In the genomic region with DNA sequence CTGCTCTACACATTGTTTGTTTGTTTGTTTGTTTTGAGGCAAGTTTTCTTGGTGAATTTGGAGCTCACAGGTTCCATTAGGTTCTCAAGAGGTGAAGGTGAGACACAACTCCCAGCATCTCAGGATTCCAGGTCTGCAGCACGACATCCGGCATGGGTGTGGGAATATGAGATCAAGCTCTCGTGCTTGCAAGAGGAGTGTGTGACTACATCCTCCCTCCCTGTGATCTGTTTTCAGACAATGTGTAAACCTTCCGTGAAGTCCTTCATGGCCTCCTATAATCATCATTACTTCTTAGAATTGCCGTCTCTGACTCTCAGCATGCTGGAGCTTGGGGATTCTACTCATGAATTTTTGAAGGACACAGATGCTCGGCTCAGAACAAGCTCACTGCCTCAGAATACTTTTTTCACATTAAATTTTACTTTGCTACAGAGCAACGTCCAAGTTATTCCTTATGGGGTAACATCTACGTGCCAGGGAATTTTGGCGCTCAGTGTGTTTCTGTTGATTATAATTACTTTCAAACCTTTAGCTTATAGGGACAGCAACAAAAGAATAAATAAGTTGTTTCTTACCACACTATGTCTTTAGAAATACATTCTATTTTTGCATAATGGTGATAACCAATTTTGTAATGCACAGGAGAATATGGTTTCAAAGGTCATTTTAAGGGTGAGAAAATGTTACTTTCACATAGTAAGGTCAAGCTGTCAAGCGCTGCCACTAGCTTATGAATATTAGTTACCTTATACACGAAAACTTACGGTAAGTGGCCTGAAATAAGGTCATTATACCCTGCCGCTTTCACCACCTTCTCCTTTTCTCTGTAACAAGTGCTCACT, we compare ENCODE assay signal across 10 mouse cellular contexts.
DNase-seq lines count a peak whose midpoint lies in the region; ATAC-seq lines count a peak whose summit lies in the region.
"Had no signal": no experiment of that assay in that cellular context is flagged by ENCODE, and none has a peak within 500 bp of the region (broad histone marks: within the 10 kb centered on the region; RNA-seq: fewer than 3 reads in every experiment).

No protein-coding gene starts in this region.

- H3K4me1 ChIP-seq in heart, embryonic 10.5 days = peaks cover 16% of the 10 kb centered on the region; the same call in 1 of the 2 replicates
- peaks cover 21% of the 10 kb centered on the region for H3K4me1 ChIP-seq in forebrain, embryonic 13.5 days

- peak; percentile 77 for ATAC-seq in forebrain, embryonic 13.5 days
- ATAC-seq in megakaryocyte progenitor cell, adult 5-6 weeks (replicated peaks; ENCODE audit: poor library complexity) = peak; percentile 85
- no peak for ATAC-seq in CD4-positive, CD25-positive, alpha-beta regulatory T cell, adult 4 months

- intact Hi-C loops in heart, postnatal 25 days (cut with DNase I) = loop anchor here (10.0 kb wide), 2 partner anchors 59 to 219 kb away; partner anchors contain the start of gene Spry2

- peak overlapping the region; percentile 12 for H3K4me2 ChIP-seq in forebrain, embryonic 13.5 days

- DNase-seq in heart, embryonic 10.5 days (ENCODE audit: low spot score) = no peak
- no peak for DNase-seq in heart, postnatal 25 days (ENCODE audit: low spot score)
- peak; percentile 77 for DNase-seq in MN1 (ENCODE audit: low spot score)
- DNase-seq in urinary bladder, postnatal 10 days (ENCODE audit: low spot score) = no peak
- DNase-seq in layer of hippocampus, postnatal 10 days (ENCODE audit: low spot score in 2 of 2) = no peak
- DNase-seq: cerebellum, adult 11-12 months had no signal

- no peaks in the 10 kb centered on the region for H3K9me3 ChIP-seq in heart, embryonic 10.5 days
- no peaks in the 10 kb centered on the region for H3K9me3 ChIP-seq in forebrain, embryonic 13.5 days (replicated peaks)

- H3K9ac ChIP-seq in forebrain, embryonic 13.5 days = no peak overlapping the region

- no peaks in the 10 kb centered on the region for H3K36me3 ChIP-seq in heart, embryonic 10.5 days
- no peaks in the 10 kb centered on the region for H3K36me3 ChIP-seq in forebrain, embryonic 13.5 days (ENCODE audit: poor library complexity, severe bottlenecking)

- 52% methylated on average over 13 of the region's 13 CpGs for WGBS in heart, embryonic 10.5 days
- WGBS in forebrain, embryonic 13.5 days = 18% methylated on average over 13 of the region's 13 CpGs

- H3K27ac ChIP-seq in heart, embryonic 10.5 days = no peak overlapping the region
- no peak overlapping the region for H3K27ac ChIP-seq in forebrain, embryonic 13.5 days

- H3K27me3 ChIP-seq in heart, embryonic 10.5 days (ENCODE audit: insufficient read depth, poor library complexity, severe bottlenecking) = no peaks in the 10 kb centered on the region
- H3K27me3 ChIP-seq in forebrain, embryonic 13.5 days = peaks cover 5% of the 10 kb centered on the region; the same call in 1 of the 2 replicates
- H3K27me3 ChIP-seq: CH12.LX had no signal

- H3K4me3 ChIP-seq in heart, embryonic 10.5 days = peak overlapping the region; percentile 20; the same call in 1 of the 2 replicates
- H3K4me3 ChIP-seq in forebrain, embryonic 13.5 days = no peak overlapping the region
